Mouse (Mus musculus): ENCODE results near the gene Dus1l.
"Not testable (repeated sequence)": the region's sequence is repeated elsewhere in the genome, so short reads cannot be mapped to it uniquely, and the experiment has no call there.

Dus1l gene

DNA sequence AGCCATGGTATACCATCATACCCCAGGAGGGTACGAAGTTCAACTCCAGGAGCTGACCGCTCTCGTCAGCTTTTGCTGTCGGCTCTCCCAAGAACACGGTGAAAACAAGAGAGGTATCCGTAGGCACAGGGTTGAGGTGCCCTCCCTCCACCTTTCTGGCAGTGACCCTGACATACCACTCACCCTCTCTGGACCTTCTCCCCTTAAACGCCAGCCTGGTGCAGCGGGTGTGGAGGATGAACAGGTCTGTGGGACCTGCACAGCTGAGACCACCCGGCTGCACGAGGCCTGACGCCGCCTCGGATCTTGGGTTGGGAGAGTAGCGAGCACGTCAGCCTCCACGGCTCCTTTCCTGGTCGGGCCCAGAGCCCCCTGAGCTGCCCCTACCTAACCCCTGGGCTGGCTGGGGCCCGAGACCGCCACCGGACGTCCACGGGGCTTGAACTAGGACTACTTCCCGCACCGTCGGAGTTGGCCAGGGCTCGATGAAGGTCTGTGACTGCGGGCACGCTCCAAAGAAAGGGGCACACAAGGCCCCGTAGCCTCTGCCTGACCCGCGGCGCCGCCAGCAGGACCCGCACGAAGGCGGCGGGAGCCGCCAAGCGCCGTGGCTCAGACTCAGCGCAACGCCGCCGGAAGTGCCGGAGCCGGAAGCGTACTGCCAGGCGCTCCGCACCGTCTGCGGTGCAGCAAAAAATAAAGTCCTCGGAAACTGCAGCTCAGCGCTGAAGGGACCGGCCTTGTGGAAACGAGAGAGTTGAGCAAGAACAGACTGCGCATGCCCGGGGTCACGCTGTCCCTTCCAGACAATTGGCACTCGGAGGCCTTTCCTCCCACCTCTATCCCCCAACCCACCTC, at the start of gene Dus1l:
TSS of gene Dus1l (minus strand) at position 648 of the 858 bp plus-strand sequence.
- DNase-seq: peak; percentile 89 to 90

DNA sequence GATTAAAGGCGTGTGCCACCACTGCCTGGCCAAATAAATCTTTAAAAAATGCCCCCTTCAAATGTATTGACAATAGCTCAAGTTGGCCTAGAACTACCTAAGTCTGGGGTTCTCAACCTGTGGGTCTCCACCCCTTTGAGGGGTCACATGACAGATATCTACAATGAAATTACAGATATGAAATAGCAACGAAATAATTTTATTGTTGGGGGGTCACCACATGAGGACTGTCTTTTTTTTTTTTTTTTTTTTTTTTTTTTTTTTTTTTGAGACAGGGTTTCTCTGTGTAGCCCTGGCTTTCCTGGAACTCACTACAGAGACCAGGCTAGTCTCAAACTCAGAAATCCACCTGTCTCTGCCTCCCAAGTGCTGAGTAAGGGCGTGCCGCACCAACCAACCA, 48.1 kb upstream of the Dus1l start:
- DNase-seq: no peak

DNA sequence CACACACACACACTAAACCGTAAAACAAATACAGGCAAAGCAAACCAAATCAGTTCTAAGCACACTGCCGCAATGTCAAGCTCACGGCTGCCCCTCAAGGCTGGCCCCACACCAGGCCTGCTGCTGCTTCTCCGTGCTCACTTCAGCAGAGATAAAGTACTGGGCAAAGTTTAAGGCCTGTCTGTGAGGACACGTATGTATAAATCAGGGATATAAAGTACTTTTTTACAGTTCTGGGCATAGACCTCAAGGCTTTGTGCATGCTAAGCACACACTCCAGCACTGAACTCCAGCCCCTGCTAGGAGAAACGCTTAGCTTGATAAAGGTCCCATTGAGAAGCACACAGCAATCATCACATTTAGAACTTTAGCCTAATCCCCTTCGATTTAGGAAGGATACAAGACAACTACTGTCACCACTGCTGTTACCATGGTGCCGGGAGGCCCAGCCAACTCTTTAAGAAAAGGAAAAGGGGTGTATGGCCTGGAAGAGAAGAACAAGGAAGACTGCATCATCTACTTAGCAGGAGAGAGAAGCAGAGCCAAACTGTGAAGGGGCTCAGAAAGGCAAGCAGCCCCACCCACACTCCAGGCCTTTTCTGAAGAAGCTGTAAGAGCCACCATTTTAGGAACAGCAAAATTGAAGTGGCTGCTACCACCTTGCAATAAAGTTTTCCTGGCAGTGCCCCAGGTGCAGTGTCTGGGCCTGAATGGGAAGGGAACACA, 37.5 kb upstream of the Dus1l start:
- DNase-seq: no peak

DNA sequence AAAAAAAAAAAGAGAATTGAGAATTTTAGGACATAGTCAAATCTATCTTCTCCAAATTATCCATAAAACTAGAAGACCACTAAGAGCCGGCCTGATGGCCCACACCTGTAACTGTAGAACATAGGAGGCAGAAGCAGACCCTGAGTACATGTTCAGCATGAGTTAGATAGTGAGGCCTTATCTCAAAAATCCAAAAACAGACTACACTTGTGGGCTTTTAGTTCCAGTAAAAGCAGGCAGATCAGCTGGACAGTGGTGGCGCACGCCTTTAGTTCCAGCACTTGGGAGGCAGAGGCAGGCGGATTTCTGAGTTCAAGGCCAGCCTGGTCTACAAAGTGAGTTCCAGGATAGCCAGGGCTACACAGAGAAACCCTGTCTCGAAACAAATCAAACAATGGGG, 36.8 kb upstream of the Dus1l start:
- DNase-seq: not testable (repeated sequence)

DNA sequence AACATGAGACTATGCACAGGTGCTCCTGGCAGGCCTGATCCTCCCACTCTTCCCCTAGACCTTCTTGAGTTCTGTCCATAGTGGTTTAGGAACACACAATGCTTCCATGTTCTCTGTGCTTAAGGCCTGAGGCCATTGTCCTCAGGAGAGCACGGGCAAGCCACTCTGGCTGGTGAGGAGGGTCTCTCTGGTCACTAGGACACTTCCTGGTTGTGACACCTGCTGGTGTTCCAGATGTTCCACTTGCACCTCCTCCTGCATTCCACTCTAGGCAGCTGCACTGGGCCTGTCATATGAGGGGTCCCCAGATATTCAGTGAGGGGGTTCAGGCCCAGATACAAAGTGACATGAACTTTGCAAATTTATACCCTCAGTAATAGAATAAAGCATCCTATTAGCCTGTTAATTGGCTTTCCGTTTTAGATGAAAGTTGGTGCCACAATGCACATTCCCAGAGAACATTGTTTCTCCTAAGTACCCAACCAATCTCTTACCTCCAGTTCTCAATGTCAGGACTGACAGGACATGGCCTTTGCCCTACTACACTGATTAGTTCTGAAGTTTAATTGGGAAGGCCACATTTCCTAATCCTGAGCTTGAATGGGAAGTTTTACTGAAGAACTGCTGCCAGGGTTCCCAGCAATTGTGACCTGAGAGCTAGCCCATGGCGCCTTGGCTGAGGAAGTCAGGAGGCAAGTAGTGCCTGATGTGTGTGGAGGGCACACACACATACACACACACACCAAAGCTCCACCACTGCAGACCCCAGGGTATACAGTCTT, 35.6 kb upstream of the Dus1l start:
- no peak for DNase-seq

DNA sequence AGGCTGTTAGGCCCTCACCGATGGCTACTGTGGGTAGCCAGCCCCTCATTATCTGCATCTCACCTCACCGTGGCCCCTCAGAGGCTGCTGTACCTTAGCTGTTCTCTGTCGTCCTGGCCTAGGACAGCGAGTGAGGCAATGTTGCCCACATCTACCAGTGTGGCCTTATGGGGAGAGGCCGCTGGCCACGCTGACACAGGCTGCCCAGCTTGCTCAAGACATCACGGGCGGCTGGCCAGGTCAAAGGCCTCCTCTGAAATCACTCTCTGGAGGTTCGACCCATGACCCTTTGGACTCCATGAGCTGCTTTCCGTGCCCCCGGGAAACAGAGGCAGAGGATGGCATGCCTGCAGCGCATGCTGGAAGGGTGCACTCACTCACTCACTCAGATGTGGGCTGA, 34.5 kb upstream of the Dus1l start:
- peak in 1 of 2 experiments; percentile 2 for DNase-seq

DNA sequence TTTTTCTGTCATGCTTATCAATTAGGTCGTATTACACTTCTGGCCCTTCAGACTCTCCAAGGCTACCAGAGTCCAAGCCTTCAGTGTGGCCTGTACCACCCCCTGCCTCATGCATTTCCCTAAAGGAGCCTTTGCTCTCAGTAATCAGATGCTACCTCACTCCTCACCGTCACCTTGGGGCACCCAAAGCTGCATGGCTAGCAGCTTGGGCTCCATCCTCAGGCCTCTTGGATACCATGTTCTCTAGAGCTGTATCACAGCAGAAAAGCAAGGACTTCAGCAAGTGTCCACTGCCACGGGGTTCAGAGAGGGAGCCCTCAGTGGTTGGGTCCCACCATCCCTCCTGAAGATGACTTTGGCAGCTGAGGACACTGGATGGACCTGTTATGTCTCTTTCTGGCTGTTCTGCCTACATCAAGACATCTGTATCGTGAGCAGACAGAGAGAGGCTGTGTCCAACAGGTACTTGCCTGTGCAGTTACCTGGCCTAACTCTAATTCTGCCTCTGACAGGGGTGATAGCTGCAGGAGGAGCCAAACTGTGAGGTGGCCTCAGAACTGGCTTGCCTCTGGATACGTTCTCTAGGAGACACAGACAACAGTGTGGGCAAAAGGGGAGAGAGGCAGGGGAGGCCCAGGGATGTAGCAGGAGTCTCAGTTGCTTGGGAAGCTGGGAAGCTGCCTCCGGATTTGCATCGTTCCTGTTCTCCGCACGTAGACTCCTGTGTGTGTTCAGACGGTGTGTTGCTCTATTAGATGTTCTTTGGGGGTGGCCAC, 33.7 kb upstream of the Dus1l start:
- DNase-seq: no peak

DNA sequence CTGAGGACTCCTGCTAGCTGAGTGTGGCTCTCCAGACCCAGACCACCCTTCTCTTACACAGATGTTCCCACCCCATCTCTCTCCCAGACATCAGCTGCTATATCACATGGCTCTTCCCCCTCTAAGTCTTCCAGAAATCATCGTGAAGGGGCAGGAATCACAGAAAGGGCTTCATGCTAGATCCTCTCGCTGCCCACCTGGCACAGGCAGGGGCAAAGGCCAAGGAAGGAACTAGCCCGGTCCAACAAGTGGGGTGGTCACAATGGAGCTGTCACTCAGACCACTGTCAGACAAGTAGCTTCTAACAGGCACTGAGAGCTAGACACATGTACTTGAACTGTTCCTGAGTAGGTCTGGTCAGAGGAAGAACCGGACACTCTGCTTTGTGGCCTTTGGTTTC, 32.2 kb upstream of the Dus1l start:
- DNase-seq: no peak

DNA sequence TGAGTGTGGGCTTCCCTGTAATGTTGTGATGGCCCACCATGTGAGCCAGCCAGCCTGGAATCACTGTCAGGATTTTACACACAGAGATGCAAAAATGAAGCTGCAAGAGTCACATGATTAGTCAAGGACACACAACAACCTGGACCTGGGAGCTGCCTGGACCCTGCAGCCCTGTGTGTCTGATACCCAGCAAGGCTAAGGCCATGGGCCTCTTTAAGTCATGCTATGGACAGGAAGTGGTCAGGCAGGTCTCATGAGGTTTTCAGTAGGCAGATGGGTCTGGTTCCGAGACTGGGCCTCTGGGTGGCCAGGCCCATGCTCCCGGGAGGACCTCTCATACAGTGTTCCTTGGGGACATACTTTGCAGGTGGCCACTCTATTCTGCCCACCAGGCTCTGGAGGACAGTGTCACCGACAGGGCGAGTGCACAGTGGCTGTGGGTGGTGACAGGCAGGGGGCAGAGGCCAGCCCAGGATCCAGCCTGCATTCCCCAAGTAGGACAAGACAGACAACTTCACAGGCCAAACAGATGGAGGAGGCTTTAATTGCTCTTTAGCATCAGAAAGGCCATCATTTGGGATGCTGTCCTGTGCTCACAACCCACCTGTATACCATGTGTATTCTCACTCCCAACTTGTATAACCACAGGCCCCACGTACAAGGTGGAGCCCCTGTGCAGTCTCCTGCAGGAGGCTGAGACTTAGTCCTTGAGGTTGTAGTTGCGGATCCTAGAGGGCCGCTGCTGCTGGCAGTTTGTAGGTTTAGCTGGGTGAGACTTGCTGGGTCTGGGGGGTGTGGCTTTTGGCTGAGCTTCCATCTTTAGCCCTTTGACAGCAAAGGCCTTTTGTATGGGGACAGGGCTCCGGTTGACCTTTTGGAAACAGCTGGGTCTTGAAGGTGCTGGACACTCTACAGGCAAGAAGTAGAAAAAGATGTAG, 30.1 kb upstream of the Dus1l start:
- DNase-seq: no peak

DNA sequence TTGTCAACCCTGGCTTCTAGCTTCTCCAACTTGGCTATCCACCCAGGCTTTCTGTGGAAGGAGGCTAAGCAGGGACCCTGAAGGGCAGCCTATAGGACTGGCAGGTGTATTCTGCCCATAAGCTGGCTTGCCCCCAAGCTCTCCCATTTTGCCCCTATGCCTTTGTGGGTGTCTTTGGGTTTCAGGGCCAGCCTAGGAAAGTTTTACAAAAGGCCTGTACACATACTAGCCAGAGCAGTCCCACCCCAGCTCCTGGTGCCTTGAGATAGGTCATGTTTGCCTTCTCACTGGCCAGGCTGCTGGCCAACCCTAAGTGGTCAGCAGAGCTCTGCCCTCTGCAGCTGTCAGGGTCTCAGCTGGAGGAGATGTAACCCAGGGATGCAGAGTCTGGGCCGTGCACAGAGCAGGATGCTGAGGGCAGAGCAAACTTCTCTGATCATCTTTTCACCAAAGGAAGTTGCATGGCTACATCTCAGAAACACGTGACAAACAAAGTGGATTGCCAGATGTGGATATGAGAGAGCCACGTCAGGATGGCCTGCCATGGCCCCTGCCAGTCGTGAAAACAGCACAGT, 29.2 kb upstream of the Dus1l start:
- DNase-seq: no peak

DNA sequence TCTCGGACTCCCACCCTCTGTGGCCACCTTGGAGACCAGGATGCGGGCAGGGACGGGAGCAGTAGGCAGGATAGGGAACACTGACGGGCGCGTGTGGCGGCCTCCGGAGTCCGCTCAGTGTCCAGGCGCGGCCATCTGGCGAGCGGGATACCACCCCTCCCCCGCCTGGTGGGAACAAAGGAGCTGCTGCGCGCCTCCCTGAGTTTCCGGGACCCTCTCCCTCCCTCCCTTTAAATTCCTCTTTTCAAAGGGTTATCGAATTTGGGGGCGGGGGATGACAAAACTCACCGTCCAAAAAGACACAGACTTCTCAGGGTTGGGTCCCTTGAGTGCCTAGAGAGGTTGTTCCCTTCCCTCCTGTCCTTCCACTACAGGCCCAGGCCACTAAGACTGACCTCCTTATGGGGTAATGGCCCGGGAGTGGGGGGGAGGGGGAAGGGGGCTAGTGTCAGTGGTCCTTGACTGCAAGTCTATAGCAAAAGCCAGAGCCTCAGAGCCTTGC, 28.6 kb upstream of the Dus1l start:
- peak in 1 of 2 experiments; percentile 22 for DNase-seq

DNA sequence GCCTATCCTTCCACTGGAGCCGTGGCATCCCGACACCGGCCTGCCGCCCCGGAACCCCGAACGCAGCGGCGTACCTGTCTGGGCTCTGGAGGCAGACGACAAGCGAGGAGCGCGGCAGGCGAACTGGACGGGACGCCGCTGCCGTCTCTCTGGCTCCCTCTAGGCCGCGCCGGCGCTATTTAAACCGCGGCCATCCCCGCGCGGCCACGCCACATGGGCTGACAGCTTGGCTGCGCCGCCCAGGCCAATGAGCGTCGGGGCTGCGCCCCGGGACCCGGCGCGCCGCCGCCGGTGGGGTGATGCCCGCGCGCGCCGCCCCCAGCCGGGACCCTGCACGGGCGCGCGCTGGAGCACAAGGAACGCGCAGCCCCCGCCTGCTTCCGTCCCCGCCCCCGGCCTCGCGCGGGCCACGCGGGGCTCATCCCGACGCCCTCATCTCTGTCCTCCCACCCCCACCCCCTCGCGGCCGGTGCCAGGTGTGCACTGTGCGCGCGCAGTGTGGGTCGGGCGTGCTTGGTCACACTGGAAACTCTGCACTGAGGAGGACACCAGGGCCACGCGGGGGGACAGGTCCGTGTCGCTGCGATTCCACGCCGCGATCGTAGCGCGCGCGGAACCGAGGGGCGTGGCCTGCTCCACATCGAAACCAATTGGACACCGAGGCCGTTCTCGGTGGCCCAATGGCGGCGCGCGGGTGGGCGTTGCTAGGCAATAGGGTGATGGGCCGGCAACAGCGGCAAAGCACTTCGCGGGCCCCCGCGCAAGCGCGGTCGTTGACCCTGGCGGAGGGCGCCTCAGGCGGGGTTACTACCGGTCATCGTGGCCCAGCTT, 28.0 kb upstream of the Dus1l start, which contains the start of gene Fasn:
TSS of gene Fasn (minus strand) at position 592 of the 831 bp plus-strand sequence.
- peak; percentile 93 to 96 for DNase-seq

DNA sequence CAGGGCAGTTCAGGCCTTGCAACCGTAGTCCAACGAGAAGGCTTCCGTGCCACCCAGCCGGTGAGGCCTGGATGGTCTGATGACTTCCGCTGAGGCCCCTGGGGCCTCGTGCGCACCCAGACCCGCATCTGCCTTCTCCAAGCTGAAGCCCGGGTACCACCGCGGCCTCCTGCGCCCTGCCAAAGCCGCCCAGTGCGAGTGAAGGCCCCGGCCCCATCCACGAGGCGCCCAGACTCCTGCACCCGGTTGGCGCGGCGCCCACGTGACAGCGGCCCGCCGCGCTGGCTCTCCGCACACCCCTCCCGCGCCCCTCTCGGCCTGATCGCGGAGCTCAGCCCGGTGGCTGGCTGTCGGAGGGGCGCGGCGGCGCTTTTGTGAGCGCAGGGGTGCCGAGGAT, 27.3 kb upstream of the Dus1l start:
- DNase-seq: peak in 1 of 2 experiments; percentile 55

DNA sequence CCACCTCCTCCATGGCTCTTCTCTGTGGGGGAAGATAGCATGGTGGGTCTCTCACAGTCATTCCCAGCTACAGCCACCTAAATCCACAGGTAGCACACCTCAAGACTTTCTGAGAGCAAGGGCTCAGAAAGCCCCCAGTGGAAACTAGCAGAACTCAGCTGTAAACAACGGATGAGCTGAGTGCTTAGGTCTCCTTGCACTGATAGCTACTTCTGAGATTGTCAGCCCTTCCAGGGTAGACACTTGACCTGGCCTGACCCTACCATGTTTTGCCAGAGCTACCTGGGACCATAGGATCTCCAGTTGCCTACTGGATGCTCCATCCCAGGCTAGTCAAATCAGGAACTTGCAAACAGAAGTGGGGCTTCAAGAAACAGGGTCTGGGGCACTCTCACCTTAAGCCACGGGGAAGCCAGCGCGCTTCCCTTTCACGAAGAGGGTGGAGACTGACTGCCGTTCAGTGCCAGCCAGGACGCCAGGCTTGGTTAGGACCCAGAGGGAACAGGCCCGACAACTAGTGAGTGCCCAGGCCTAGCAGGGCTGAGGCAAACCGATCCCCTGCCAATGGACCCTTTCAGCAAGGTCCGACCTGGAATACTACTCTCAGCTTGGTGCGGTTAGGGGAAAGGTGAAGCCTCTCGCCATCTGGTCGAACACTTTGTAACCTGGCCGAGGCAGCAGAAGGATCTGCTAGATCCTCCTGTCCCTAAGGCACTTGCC, 26.8 kb upstream of the Dus1l start:
- no peak for DNase-seq

DNA sequence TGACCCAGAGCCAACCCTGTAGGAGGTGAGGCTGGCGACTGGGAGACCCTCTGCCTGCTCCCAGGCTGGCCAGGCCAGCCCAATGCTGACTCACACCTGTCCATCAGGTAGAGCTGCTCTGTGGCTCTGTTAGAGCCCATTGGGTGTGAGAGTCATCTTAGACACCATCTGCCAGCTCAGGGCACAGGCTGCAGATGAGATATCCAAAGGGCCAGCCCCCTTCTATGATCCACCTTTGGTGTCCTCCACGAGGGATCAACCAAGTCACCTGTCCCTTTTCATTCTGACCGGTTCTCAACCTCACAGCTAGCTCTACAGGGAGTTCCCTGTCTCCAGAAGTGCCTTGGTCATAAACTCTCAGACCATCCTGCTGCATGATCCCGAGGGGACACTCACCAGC, 26.1 kb upstream of the Dus1l start:
- DNase-seq: no peak

DNA sequence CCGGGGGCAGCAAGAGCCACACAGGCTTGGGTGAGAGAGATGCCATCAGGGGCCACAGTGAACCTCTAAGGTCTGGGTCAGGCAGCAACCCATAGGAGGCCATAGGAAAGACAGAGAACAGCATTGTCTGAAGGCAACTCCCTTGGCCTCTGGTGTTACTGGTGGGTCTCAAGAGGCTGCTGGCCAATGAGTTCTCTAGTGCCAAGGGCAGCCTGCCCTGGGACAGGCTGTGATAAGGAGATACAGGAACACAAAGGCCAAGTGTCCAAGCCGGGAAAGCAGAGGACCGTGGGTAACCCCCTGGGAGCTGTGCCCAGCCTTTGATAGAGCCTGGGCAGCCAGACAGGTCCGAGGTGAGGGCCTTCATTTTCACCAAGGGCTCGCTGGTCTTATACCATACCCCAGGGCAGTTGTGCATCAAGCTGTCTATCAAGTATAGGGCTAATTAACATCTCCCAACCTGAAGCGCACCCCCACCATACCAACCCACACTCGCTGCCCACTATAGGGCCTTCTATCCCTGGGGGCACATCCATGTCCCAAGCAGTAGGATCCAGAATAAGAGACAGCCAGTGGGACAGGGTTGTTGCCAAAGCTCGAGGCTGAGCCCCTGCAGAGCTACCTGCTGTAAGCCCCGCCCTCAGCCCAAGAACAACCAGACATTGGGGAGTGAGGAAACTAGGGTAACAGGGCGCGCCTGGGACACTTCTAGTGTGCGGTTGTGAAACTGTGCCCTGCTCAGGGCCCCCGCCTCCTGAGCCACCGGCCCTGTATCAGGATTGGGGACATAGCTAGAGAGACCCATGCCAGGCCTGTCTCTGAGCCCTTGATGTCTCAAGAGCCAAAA, 25.1 kb upstream of the Dus1l start:
- DNase-seq: no peak

DNA sequence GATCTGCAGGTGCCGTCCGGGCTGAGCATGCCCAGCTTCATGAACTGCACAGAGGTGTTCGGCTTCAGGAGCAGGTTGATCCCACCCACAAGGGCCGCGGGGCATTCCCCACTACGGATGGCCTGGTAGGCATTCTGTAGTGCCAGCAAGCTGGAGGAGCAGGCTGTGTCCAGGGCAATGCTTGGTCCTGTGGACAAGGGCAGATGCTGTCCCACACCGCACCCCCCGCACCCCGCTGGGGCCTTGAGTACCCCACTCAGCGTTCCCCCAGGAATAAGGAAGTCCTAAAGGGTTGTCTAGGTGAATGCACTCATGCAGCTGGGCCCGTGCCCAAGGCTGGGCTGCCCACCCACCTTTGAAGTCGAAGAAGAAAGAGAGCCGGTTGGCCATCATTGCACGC, 24.3 kb upstream of the Dus1l start:
- no peak for DNase-seq

DNA sequence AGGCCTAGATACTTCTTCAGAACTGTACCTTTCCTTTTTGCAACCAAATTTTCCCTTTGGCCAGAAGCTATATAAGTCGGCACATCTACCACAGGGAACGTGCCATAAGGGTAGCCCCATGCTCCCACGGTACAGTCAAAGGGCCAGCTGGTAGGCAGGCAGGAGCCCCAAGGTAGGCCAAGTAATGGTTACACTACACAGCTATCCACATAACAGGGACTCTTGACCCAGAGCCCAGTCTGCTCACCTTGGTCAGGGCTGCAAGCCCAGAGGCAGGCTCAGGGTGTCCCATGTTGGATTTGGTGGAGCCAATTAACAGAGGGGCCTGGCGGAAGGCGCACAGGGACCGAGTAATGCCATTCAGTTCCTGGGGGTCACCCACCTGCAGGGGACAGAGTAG, 23.4 kb upstream of the Dus1l start:
- DNase-seq: no peak

Measured in thymus, adult 18-20 months (tissue).